Mouse (Mus musculus): ENCODE measurements around the gene Mrps22. TPM values are rescaled to one million over a fixed set of nuclear protein-coding genes. Genes with fewer than 3 reads are reported as not detected.
A peak's percentile ranks its signal among the peaks of the same experiment; 100 is the strongest.

Gene Mrps22
- total RNA-seq (2014; rRNA removed) (43.2 and 44.7 TPM in 2 replicates), polyA plus RNA-seq (2012; rRNA removed) (22.6 and 24.7 TPM in 2 replicates)

- H3K79me2 ChIP-seq (ENCODE audit: control insufficient read depth, insufficient read depth, low read length) = peaks cover 7% of the 10 kb centered on the region; the same call in 1 of the 2 replicates
- peak within 1 kb of the TSS; percentile 78 for H3K4me3 ChIP-seq (ENCODE audit: insufficient read depth, low read depth, low read length)
- DNase-seq (ENCODE audit: extremely low read depth, low read depth, low spot score) = peak; percentile 89
- H3K27ac ChIP-seq (replicated peaks; ENCODE audit: insufficient read depth, low read depth, low read length) = peak within 1 kb of the TSS; percentile 34
- H3K9ac ChIP-seq (ENCODE audit: low read depth, low read length) = peak within 1 kb of the TSS; percentile 84
- WGBS = under 1% methylated on average over 44 of the region's 44 CpGs
- no peaks in the 10 kb centered on the region; the same call in 1 of the 2 replicates for H3K4me1 ChIP-seq (ENCODE audit: control insufficient read depth, insufficient read depth, low read length)
- peaks cover 7% of the 10 kb centered on the region for H3K36me3 ChIP-seq (ENCODE audit: control insufficient read depth, insufficient read depth, low read length)
- no peaks in the 10 kb centered on the region for H3K27me3 ChIP-seq (ENCODE audit: control insufficient read depth, insufficient read depth, low read length)
- no peak for TF ChIP-seq CTCF (IDR thresholded peaks at IDR 0.05; ENCODE audit: low read depth, low read length)
- TF ChIP-seq POLR2A (IDR thresholded peaks at IDR 0.05; ENCODE audit: extremely low read depth, insufficient read depth, low read length) = peak; percentile 67; the same call in 1 of the 2 replicates
Measured at GRCm38 (mm10) chr9:98601156-98601836, at the start of gene Mrps22. Gene Mrps22, minus strand, starts transcription at chr9:98601660.

DNA sequence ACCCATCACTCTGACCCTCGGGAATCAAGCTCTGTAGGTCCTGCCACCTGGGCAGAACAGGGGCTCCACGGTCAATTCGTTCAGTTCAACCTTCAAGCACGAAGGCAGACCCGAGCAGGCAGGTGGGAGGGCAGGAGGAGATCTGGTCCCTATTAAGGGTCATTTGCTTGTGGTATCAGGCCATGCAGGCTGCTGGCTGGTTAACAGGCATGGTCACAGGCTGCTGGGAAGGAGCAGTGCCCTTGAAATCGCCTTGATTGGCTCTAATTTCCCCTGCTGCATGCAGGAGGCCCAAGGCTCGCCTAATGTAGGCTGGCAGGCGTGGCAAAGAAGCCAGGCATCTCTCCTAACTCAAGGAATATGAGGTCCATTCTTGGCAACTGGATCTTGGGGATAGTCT, 49.1 kb upstream of the Mrps22 start:
- 66% methylated on average over 8 of the region's 8 CpGs for WGBS
- DNase-seq (ENCODE audit: extremely low read depth, low read depth, low spot score) = no peak
- Histone ChIP-seq H3K4me1 (ENCODE audit: control insufficient read depth, insufficient read depth, low read length) (no peaks in the 10 kb centered on the region), H3K4me3 (ENCODE audit: insufficient read depth, low read depth, low read length) (no peak overlapping the region), H3K27ac (replicated peaks; ENCODE audit: insufficient read depth, low read depth, low read length) (no peak overlapping the region), H3K27me3 (ENCODE audit: control insufficient read depth, insufficient read depth, low read length) (no peaks in the 10 kb centered on the region), H3K36me3 (ENCODE audit: control insufficient read depth, insufficient read depth, low read length) (no peaks in the 10 kb centered on the region), H3K9ac (ENCODE audit: low read depth, low read length) (no peak overlapping the region), H3K79me2 (ENCODE audit: control insufficient read depth, insufficient read depth, low read length) (no peaks in the 10 kb centered on the region)
- no peak for TF ChIP-seq POLR2A (IDR thresholded peaks at IDR 0.05; ENCODE audit: extremely low read depth, insufficient read depth, low read length)

DNA sequence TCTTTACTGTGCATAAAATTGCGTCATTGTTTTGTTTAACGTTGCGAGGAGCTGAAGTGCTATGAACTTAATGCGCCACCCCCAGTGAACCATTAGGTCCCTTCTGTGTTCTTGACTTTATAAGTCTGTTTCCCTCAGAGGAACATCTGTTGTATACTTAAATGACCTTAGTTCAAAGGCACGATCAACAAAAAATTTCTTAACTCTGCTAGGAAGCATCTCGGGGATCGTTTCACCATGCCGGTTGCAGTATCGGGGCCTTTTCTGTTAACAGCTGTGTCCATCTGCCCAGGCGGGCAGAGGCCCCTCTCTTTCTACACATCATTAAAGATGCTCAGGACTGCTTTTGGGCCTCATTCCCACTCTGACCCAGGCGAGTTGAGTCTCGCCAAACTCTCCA, 46.0 kb upstream of the Mrps22 start:
- Histone ChIP-seq H3K4me1 (ENCODE audit: control insufficient read depth, insufficient read depth, low read length) (no peaks in the 10 kb centered on the region), H3K27ac (replicated peaks; ENCODE audit: insufficient read depth, low read depth, low read length) (no peak overlapping the region), H3K4me3 (ENCODE audit: insufficient read depth, low read depth, low read length) (no peak overlapping the region), H3K79me2 (ENCODE audit: control insufficient read depth, insufficient read depth, low read length) (no peaks in the 10 kb centered on the region), H3K27me3 (ENCODE audit: control insufficient read depth, insufficient read depth, low read length) (no peaks in the 10 kb centered on the region), H3K36me3 (ENCODE audit: control insufficient read depth, insufficient read depth, low read length) (no peaks in the 10 kb centered on the region), H3K9ac (ENCODE audit: low read depth, low read length) (no peak overlapping the region)
- WGBS = 73% methylated on average over 12 of the region's 12 CpGs
- DNase-seq (ENCODE audit: extremely low read depth, low read depth, low spot score) = peak; percentile 20
- TF ChIP-seq POLR2A (IDR thresholded peaks at IDR 0.05; ENCODE audit: extremely low read depth, insufficient read depth, low read length) (no peak), CTCF (IDR thresholded peaks at IDR 0.05; ENCODE audit: low read depth, low read length) (no peak)

DNA sequence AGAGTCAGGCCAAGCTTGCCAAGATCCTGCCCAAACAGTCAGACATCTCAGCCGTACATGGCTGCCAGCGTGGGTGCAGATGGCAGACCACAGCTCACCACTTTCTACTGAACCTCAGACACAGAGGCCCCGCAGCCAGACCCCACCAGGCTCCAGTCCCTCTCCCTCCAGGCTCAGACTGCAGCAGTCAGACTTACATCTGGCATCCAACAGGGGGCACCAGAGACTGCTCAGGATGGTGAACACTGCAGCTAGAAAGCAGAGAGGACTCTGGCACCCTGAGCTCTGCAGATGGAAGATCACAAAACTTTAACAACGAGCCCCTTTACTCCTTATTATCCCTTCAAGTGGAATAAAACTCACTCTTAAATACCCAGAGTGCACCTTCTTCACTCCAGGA, 44.3 kb upstream of the Mrps22 start:
- Histone ChIP-seq H3K4me1 (ENCODE audit: control insufficient read depth, insufficient read depth, low read length) (no peaks in the 10 kb centered on the region), H3K27ac (replicated peaks; ENCODE audit: insufficient read depth, low read depth, low read length) (no peak overlapping the region), H3K27me3 (ENCODE audit: control insufficient read depth, insufficient read depth, low read length) (no peaks in the 10 kb centered on the region), H3K36me3 (ENCODE audit: control insufficient read depth, insufficient read depth, low read length) (no peaks in the 10 kb centered on the region), H3K4me3 (ENCODE audit: insufficient read depth, low read depth, low read length) (no peak overlapping the region), H3K79me2 (ENCODE audit: control insufficient read depth, insufficient read depth, low read length) (no peaks in the 10 kb centered on the region), H3K9ac (ENCODE audit: low read depth, low read length) (no peak overlapping the region)
- DNase-seq (ENCODE audit: extremely low read depth, low read depth, low spot score) = peak; percentile 43
- WGBS = 30% methylated on average over 4 of the region's 4 CpGs
- TF ChIP-seq POLR2A (IDR thresholded peaks at IDR 0.05; ENCODE audit: extremely low read depth, insufficient read depth, low read length) = no peak
- peak; percentile 86 for TF ChIP-seq CTCF (IDR thresholded peaks at IDR 0.05; ENCODE audit: low read depth, low read length)

GRCm38 (mm10) chr9:98642126-98642525, 40.7 kb upstream of the Mrps22 start:
- Histone ChIP-seq H3K27ac (replicated peaks; ENCODE audit: insufficient read depth, low read depth, low read length) (no peak overlapping the region), H3K4me1 (ENCODE audit: control insufficient read depth, insufficient read depth, low read length) (no peaks in the 10 kb centered on the region), H3K9ac (ENCODE audit: low read depth, low read length) (no peak overlapping the region), H3K36me3 (ENCODE audit: control insufficient read depth, insufficient read depth, low read length) (no peaks in the 10 kb centered on the region), H3K79me2 (ENCODE audit: control insufficient read depth, insufficient read depth, low read length) (no peaks in the 10 kb centered on the region), H3K27me3 (ENCODE audit: control insufficient read depth, insufficient read depth, low read length) (no peaks in the 10 kb centered on the region), H3K4me3 (ENCODE audit: insufficient read depth, low read depth, low read length) (no peak overlapping the region)
- 60% methylated on average over 6 of the region's 6 CpGs for WGBS
- TF ChIP-seq CTCF (IDR thresholded peaks at IDR 0.05; ENCODE audit: low read depth, low read length) (no peak), POLR2A (IDR thresholded peaks at IDR 0.05; ENCODE audit: extremely low read depth, insufficient read depth, low read length) (no peak)
- no peak for DNase-seq (ENCODE audit: extremely low read depth, low read depth, low spot score)

Data from liver, adult 2 months (tissue).